Mouse (Mus musculus): ENCODE results near the gene St6galnac1.
"Not testable (repeated sequence)": the region's sequence is repeated elsewhere in the genome, so short reads cannot be mapped to it uniquely, and the experiment has no call there.

The St6galnac1 gene

GRCm38 (mm10) chr11:116775407-116775806 lies at the start of gene St6galnac1:
Gene St6galnac1, minus strand, starts transcription at chr11:116775507.
- DNase-seq: no peak

GRCm38 (mm10) chr11:116823885-116824284 lies 48.6 kb upstream of the St6galnac1 start:
- DNase-seq: not testable (repeated sequence)

- DNase-seq: no peak
Observed at GRCm38 (mm10) chr11:116823255-116823654, 47.9 kb upstream of the St6galnac1 start.

GRCm38 (mm10) chr11:116822626-116823025 lies 47.3 kb upstream of the St6galnac1 start:
- DNase-seq: no peak

GRCm38 (mm10) chr11:116822215-116822614 lies 46.9 kb upstream of the St6galnac1 start:
- peak; percentile 45 for DNase-seq

GRCm38 (mm10) chr11:116821057-116821940 lies 46.0 kb upstream of the St6galnac1 start:
- DNase-seq: peak; percentile 62

GRCm38 (mm10) chr11:116819932-116820593 lies 44.8 kb upstream of the St6galnac1 start:
- peak; percentile 71 for DNase-seq

- DNase-seq: no peak
Observed at GRCm38 (mm10) chr11:116818722-116819121, 43.4 kb upstream of the St6galnac1 start.

GRCm38 (mm10) chr11:116817567-116817966 lies 42.3 kb upstream of the St6galnac1 start:
- DNase-seq: no peak

GRCm38 (mm10) chr11:116816769-116817168 lies 41.5 kb upstream of the St6galnac1 start:
- peak; percentile 82 for DNase-seq

- peak; percentile 62 for DNase-seq
Observed at GRCm38 (mm10) chr11:116814884-116815415, 39.6 kb upstream of the St6galnac1 start.

GRCm38 (mm10) chr11:116814076-116814883 lies 39.0 kb upstream of the St6galnac1 start:
- peak; percentile 94 for DNase-seq

GRCm38 (mm10) chr11:116813610-116814009 lies 38.3 kb upstream of the St6galnac1 start:
- DNase-seq: peak; percentile 17

GRCm38 (mm10) chr11:116812793-116813529 lies 37.7 kb upstream of the St6galnac1 start:
- DNase-seq: peak; percentile 72

- peak; percentile 91 for DNase-seq
Observed at GRCm38 (mm10) chr11:116810983-116811901, 35.9 kb upstream of the St6galnac1 start.

- no peak for DNase-seq
Observed at GRCm38 (mm10) chr11:116810528-116810927, 35.2 kb upstream of the St6galnac1 start.

- DNase-seq: no peak
Observed at GRCm38 (mm10) chr11:116809520-116809919, 34.2 kb upstream of the St6galnac1 start.

GRCm38 (mm10) chr11:116808811-116809395 lies 33.6 kb upstream of the St6galnac1 start:
- no peak for DNase-seq

- peak; percentile 92 for DNase-seq
Observed at GRCm38 (mm10) chr11:116807938-116808606, 32.8 kb upstream of the St6galnac1 start.

GRCm38 (mm10) chr11:116807526-116807925 lies 32.2 kb upstream of the St6galnac1 start:
- DNase-seq: no peak
